Mouse (Mus musculus): ENCODE results near the gene Myo1e. TPM values are rescaled to one million over a fixed set of nuclear protein-coding genes. Genes with fewer than 3 reads are reported as not detected.

Gene Myo1e
- polyA plus RNA-seq, 2 experiments, result 1.1 to 1.8 TPM

DNA sequence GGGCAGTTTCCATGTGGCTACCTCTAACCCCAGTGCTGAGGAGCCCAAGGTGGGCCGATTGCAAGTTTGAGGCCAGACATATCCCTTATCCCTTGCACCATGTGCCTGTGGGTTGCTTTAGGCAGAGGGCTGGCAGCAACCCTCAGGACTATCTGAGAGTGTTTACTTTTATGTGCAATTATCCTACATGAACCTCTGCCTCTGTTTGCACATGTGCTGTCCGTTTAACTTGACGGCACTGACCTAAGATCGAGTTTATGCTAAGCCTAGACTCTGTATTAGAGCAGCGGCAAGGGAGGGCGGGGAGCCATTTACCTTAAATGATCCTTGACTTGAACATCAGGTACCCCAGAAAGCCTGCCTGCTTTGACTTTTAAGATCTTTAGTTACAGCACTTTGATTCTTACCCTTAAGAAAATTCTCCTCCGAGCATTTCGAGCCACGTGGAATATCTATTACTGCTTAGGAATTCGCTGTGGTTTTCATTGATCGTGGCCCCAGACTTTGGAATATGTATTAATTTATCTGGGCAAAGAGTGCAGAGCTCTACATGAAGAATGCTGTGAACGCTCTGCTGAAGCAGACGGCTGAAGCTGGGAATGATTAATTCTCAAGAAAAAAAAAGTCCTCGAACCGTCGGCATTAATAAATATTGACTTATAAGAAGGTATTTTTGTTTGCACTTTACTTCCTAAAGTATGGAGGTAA lies 33.7 kb downstream of the Myo1e start:
- no peak overlapping the region for H3K4me2 ChIP-seq (ENCODE audit: low read depth)
- ATAC-seq (ENCODE audit: insufficient read depth), result no peak
- no peak for DNase-seq (ENCODE audit: low read depth in 3 of 3, low spot score in 3 of 3)
- TF ChIP-seq CTCF (IDR thresholded peaks at IDR 0.05; ENCODE audit: low read depth) (no peak), EP300 (IDR thresholded peaks at IDR 0.05; ENCODE audit: low read depth) (no peak)
- H3K36me3 ChIP-seq (replicated peaks; ENCODE audit: control insufficient read depth, insufficient read depth, low read depth), result no peaks in the 10 kb centered on the region
- H3K9me3 ChIP-seq (ENCODE audit: control insufficient read depth, low read length), result no peaks in the 10 kb centered on the region
- no peak overlapping the region for H3K9ac ChIP-seq (replicated peaks)
- no peak overlapping the region for H3K4me3 ChIP-seq (ENCODE audit: insufficient read depth in 1 of 2, low read depth in 2 of 2, low read length in 2 of 2)
- H3K4me1 ChIP-seq (replicated peaks; ENCODE audit: control insufficient read depth in 2 of 2, insufficient read depth in 2 of 2, low read length in 1 of 2), result peaks cover 0 to 24% of the 10 kb centered on the region in 2 experiments; a peak in 3 of 4 replicates
- H3K27me3 ChIP-seq (ENCODE audit: control insufficient read depth, insufficient read depth, low read length), result no peaks in the 10 kb centered on the region
- WGBS (ENCODE audit: insufficient replicate concordance), result 68% methylated on average over 16 of the region's 16 CpGs
- no peak overlapping the region for H3K27ac ChIP-seq

DNA sequence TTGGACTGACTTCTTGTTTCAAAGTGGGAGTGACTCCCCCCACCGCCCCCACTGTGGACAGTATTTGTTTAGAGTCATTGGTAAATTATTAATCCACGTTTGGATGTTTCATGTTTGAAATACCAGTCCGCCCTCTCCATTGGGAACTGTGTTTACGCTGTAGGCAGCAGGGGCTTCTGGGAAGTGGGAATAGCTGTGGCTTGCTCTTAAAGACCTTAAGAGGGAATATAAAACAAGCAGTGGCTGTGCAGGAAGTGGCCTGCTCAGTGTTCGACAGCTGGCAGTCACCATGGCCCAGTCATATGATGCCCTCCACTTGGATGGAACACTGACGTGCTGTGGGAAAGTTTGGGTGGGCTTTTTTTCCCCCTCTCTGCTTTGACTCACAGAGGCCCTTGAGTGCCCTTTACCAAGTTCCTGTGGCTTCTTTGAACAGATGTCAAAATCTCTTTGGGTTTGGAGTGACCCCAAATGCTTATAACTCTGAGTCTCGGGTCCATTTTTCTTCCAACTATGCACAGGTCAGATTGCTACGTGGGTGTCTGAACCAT lies 34.3 kb downstream of the Myo1e start:
- Histone ChIP-seq H3K36me3 (replicated peaks; ENCODE audit: control insufficient read depth, insufficient read depth, low read depth) (no peaks in the 10 kb centered on the region), H3K9me3 (ENCODE audit: control insufficient read depth, low read length) (no peaks in the 10 kb centered on the region), H3K9ac (replicated peaks) (no peak overlapping the region), H3K4me3 (ENCODE audit: insufficient read depth in 1 of 2, low read depth in 2 of 2, low read length in 2 of 2) (no peak overlapping the region), H3K4me2 (ENCODE audit: low read depth) (no peak overlapping the region), H3K4me1 (replicated peaks; ENCODE audit: control insufficient read depth in 2 of 2, insufficient read depth in 2 of 2, low read length in 1 of 2) (peaks cover 0 to 24% of the 10 kb centered on the region in 2 experiments; a peak in 3 of 4 replicates), H3K27ac (no peak overlapping the region), H3K27me3 (ENCODE audit: control insufficient read depth, insufficient read depth, low read length) (no peaks in the 10 kb centered on the region)
- TF ChIP-seq CTCF (IDR thresholded peaks at IDR 0.05; ENCODE audit: low read depth) (no peak), EP300 (IDR thresholded peaks at IDR 0.05; ENCODE audit: low read depth) (no peak)
- DNase-seq (ENCODE audit: low read depth in 3 of 3, low spot score in 3 of 3) (peak; percentile 14 to 22 (median 17)), ATAC-seq (ENCODE audit: insufficient read depth) (peak; percentile 52; the same call in 1 of the 2 replicates)
- WGBS (ENCODE audit: insufficient replicate concordance), result 42% methylated on average over 8 of the region's 8 CpGs

DNA sequence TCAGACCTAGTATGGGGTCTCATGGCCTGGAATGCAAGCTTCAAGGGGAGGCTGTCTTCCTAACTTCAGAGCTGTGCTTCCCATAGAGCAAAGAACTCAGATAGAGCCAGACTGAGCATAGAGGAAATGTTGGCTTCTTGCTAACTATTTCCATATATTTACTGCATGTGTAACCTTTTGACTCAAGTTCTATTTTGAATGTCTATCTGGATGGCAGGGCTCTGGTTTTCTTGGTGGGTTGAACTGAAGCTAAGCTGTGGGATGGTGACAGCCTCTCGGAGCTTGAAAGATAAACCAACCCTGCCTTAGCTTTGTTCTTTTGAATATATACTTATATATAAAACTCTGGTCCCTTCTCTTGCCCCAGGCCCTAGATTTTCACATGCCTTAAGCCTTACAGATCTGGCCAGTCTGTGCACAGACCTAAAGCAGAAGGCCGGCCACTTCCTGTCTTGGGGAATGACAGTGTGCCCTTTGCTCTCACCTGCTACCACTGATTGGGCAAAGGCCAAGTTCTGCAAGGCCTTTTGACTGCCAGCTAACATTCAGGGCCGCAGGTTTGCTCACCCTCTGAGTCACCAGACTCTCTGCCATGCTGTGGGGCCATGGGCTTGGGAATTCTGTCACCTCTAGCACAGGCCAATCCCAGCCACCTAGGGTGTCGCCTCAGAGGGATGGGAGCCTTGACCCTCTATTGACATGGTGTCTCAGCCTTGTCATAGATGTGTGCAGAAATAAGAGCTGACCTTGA lies 35.1 kb downstream of the Myo1e start:
- H3K27ac ChIP-seq, result no peak overlapping the region
- ATAC-seq (ENCODE audit: insufficient read depth) (peak; percentile 42; the same call in 1 of the 2 replicates), DNase-seq (ENCODE audit: low read depth in 3 of 3, low spot score in 3 of 3) (no peak)
- no peaks in the 10 kb centered on the region for H3K36me3 ChIP-seq (replicated peaks; ENCODE audit: control insufficient read depth, insufficient read depth, low read depth)
- H3K4me1 ChIP-seq (replicated peaks; ENCODE audit: control insufficient read depth in 2 of 2, insufficient read depth in 2 of 2, low read length in 1 of 2), result peaks cover 0 to 24% of the 10 kb centered on the region in 2 experiments; a peak in 3 of 4 replicates
- TF ChIP-seq EP300 (IDR thresholded peaks at IDR 0.05; ENCODE audit: low read depth) (no peak), CTCF (IDR thresholded peaks at IDR 0.05; ENCODE audit: low read depth) (no peak)
- H3K9me3 ChIP-seq (ENCODE audit: control insufficient read depth, low read length), result no peaks in the 10 kb centered on the region
- H3K9ac ChIP-seq (replicated peaks), result no peak overlapping the region
- no peak overlapping the region for H3K4me3 ChIP-seq (ENCODE audit: insufficient read depth in 1 of 2, low read depth in 2 of 2, low read length in 2 of 2)
- WGBS (ENCODE audit: insufficient replicate concordance), result 38% methylated on average over 4 of the region's 4 CpGs
- H3K4me2 ChIP-seq (ENCODE audit: low read depth), result no peak overlapping the region
- H3K27me3 ChIP-seq (ENCODE audit: control insufficient read depth, insufficient read depth, low read length), result no peaks in the 10 kb centered on the region

DNA sequence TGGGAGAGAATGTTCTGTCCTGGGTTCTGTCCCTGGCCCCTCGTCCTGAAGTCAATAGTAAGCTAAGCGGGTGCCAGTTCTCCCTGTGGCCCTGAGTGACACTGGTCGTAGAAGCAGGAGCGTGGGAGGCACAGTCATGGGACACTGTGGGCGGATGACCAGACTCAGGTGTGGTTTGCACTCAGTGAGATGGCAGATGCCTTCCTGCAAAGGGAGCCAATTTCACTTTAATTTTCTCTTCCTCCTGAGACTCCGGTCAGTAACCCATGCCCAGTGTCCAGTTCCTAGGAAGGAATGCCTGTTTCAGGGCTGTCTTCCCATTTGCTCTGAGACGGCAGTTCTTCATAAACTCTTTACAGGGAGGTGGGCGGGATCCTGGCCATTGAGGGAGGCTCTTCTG lies 36.1 kb downstream of the Myo1e start:
- ATAC-seq (ENCODE audit: insufficient read depth), result no peak
- DNase-seq (ENCODE audit: low read depth in 3 of 3, low spot score in 3 of 3), result no peak
- Histone ChIP-seq H3K4me3 (ENCODE audit: insufficient read depth in 1 of 2, low read depth in 2 of 2, low read length in 2 of 2) (no peak overlapping the region), H3K36me3 (replicated peaks; ENCODE audit: control insufficient read depth, insufficient read depth, low read depth) (no peaks in the 10 kb centered on the region), H3K4me1 (replicated peaks; ENCODE audit: control insufficient read depth in 2 of 2, insufficient read depth in 2 of 2, low read length in 1 of 2) (peaks cover 0 to 24% of the 10 kb centered on the region in 2 experiments; a peak in 3 of 4 replicates), H3K9me3 (ENCODE audit: control insufficient read depth, low read length) (no peaks in the 10 kb centered on the region), H3K9ac (replicated peaks) (no peak overlapping the region), H3K4me2 (ENCODE audit: low read depth) (no peak overlapping the region), H3K27ac (no peak overlapping the region), H3K27me3 (ENCODE audit: control insufficient read depth, insufficient read depth, low read length) (no peaks in the 10 kb centered on the region)
- TF ChIP-seq CTCF (IDR thresholded peaks at IDR 0.05; ENCODE audit: low read depth) (no peak), EP300 (IDR thresholded peaks at IDR 0.05; ENCODE audit: low read depth) (no peak)
- WGBS (ENCODE audit: insufficient replicate concordance), result 59% methylated on average over 8 of the region's 8 CpGs

DNA sequence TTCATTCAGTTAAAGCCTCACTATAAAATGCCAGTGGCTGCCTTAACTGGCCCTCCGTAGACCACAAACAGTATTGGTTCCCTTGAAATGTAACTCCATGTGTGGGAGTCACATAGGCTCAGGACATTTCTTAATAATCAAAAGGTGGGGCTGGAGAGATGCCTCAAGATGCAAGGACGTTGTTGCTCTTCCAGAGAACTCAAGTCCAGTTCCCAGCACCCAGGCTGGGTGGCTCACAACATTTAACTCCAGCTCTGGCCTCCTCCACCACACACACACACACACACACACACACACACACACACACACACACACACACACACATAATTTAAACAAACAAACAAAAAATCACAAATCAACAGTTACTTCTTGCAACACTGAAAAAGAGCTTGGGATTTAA lies 36.6 kb downstream of the Myo1e start:
- no peaks in the 10 kb centered on the region for H3K27me3 ChIP-seq (ENCODE audit: control insufficient read depth, insufficient read depth, low read length)
- no peak for TF ChIP-seq EP300 (IDR thresholded peaks at IDR 0.05; ENCODE audit: low read depth)
- TF ChIP-seq CTCF (IDR thresholded peaks at IDR 0.05; ENCODE audit: low read depth), result no peak
- H3K9ac ChIP-seq (replicated peaks), result no peak overlapping the region
- ATAC-seq (ENCODE audit: insufficient read depth), result no peak
- H3K4me1 ChIP-seq (replicated peaks; ENCODE audit: control insufficient read depth in 2 of 2, insufficient read depth in 2 of 2, low read length in 1 of 2), result peaks cover 0 to 21% of the 10 kb centered on the region in 2 experiments; a peak in 3 of 4 replicates
- H3K36me3 ChIP-seq (replicated peaks; ENCODE audit: control insufficient read depth, insufficient read depth, low read depth), result no peaks in the 10 kb centered on the region
- no peak overlapping the region for H3K4me3 ChIP-seq (ENCODE audit: insufficient read depth in 1 of 2, low read depth in 2 of 2, low read length in 2 of 2)
- H3K27ac ChIP-seq, result no peak overlapping the region
- no peak for DNase-seq (ENCODE audit: low read depth in 3 of 3, low spot score in 3 of 3)
- no peaks in the 10 kb centered on the region for H3K9me3 ChIP-seq (ENCODE audit: control insufficient read depth, low read length)
- 57% methylated on average over 2 of the region's 2 CpGs for WGBS (ENCODE audit: insufficient replicate concordance)
- no peak overlapping the region for H3K4me2 ChIP-seq (ENCODE audit: low read depth)
